In the genomic region with DNA sequence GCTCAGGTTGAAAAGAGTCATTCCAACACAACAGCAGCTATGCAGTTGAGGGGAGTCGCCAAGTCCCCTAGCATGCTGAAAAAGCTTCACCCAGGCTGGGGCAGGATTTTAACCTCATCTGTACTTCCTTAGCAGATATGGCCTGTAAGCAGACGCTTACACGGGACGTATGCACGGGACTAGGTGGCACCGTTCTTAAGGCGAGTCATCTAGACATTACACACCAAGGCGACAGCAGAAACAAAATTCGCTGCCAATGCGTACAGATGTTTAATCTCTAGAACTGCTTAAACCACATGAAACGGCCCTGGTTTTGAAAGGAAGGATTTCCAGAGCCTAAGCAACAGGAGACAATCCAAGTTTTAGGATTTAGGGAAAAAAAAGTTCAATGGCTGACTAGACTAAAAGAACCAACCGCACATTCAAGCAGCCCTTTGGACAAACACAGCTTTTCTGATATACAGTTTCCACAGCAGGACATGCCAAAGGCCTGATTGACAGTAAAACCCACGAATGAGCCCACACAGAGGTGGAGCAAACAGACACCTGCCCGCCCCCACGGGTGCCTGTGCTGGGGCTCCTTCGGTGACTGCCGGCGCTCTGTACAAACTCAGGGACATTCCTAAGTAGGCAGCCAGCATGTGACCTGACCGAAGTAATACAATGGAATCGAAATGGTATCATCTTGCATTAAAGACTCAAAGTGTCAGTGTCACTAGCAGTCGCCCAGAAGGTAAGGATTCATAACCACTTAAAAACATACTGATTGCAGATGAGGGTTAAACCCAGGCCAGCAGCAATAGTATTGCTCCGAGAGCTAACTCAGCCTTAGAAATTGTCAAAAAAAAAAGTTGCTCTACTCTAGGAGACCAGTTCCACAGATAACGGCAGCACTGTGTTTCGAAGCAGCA, we compare ENCODE assay signal across 8 mouse cellular contexts. TPM values are rescaled to one million over a fixed set of nuclear protein-coding genes. Genes with fewer than 3 reads are reported as not detected.
DNase-seq lines count a peak whose midpoint lies in the region; ATAC-seq and TF ChIP-seq lines count a peak whose summit lies in the region.

No protein-coding gene starts in this region.

- intact Hi-C loops in gastrocnemius, postnatal 36 days (cut with DNase I), result loop anchor here (5.0 to 10.0 kb wide), 3 partner anchors 278 to 570 kb away; partner anchors contain the start of gene Gpx8

- H3K9ac ChIP-seq in intestine, embryonic 15.5 days, result peak overlapping the region; percentile 92
- H3K9ac ChIP-seq in limb, embryonic 11.5 days (ENCODE audit: low read length), result no peak overlapping the region; the same call in 1 of the 2 replicates
- H3K9ac ChIP-seq in midbrain, embryonic 11.5 days (ENCODE audit: low read length), result peak overlapping the region; percentile 57

- H3K4me3 ChIP-seq in cortical plate, adult 2 months (ENCODE audit: insufficient read depth, low read length), result peak overlapping the region; percentile 59
- peak overlapping the region; percentile 85 for H3K4me3 ChIP-seq in intestine, embryonic 15.5 days (replicated peaks)
- peak overlapping the region; percentile 85 for H3K4me3 ChIP-seq in limb, embryonic 11.5 days (ENCODE audit: low read depth, low read length)
- H3K4me3 ChIP-seq in midbrain, embryonic 11.5 days (ENCODE audit: low read depth, low read length), result peak overlapping the region; percentile 80

- ATAC-seq in intestine, embryonic 15.5 days, result peak; percentile 52
- peak; percentile 36; the same call in 1 of the 2 replicates for ATAC-seq in limb, embryonic 11.5 days (ENCODE audit: insufficient number of reproducible peaks, low FRiP score, low TSS enrichment, low read depth)
- peak; percentile 31; the same call in 1 of the 2 replicates for ATAC-seq in midbrain, embryonic 11.5 days (ENCODE audit: low FRiP score)

- no peaks in the 10 kb centered on the region for H3K36me3 ChIP-seq in intestine, embryonic 15.5 days
- no peaks in the 10 kb centered on the region; the same call in 1 of the 2 replicates for H3K36me3 ChIP-seq in limb, embryonic 11.5 days (ENCODE audit: control insufficient read depth, insufficient read depth, low read length)
- H3K36me3 ChIP-seq in midbrain, embryonic 11.5 days (ENCODE audit: control insufficient read depth, insufficient read depth, low read length), result no peaks in the 10 kb centered on the region

- WGBS in intestine, embryonic 15.5 days, result 13% methylated on average over 24 of the region's 24 CpGs
- 23% methylated on average over 24 of the region's 24 CpGs for WGBS in limb, embryonic 11.5 days
- 18% methylated on average over 24 of the region's 24 CpGs for WGBS in midbrain, embryonic 11.5 days

- H3K9me3 ChIP-seq in intestine, embryonic 15.5 days, result no peaks in the 10 kb centered on the region
- H3K9me3 ChIP-seq in limb, embryonic 11.5 days (ENCODE audit: control insufficient read depth, low read length), result no peaks in the 10 kb centered on the region
- no peaks in the 10 kb centered on the region for H3K9me3 ChIP-seq in midbrain, embryonic 11.5 days (ENCODE audit: control insufficient read depth, low read length)

- TF ChIP-seq POLR2A in cortical plate, adult 2 months (IDR thresholded peaks at IDR 0.05; ENCODE audit: extremely low read depth, insufficient read depth, low read length), result no peak

- peak overlapping the region; percentile 52 for H3K27ac ChIP-seq in cortical plate, adult 2 months (ENCODE audit: insufficient read depth, low read length)
- peak overlapping the region; percentile 63; the same call in 1 of the 2 replicates for H3K27ac ChIP-seq in intestine, embryonic 15.5 days
- H3K27ac ChIP-seq in limb, embryonic 11.5 days (replicated peaks; ENCODE audit: low read depth, low read length), result no peak overlapping the region
- H3K27ac ChIP-seq in midbrain, embryonic 11.5 days (ENCODE audit: low read depth, low read length), result no peak overlapping the region

- H3K27me3 ChIP-seq in intestine, embryonic 15.5 days (replicated peaks), result no peaks in the 10 kb centered on the region
- H3K27me3 ChIP-seq in limb, embryonic 11.5 days (ENCODE audit: control insufficient read depth, insufficient read depth, low read length), result no peaks in the 10 kb centered on the region
- H3K27me3 ChIP-seq in midbrain, embryonic 11.5 days (ENCODE audit: control insufficient read depth, insufficient read depth, low read length), result no peaks in the 10 kb centered on the region

- TF ChIP-seq CTCF in cortical plate, adult 2 months (IDR thresholded peaks at IDR 0.05; ENCODE audit: extremely low read depth, insufficient read depth, low read length), result no peak

- peak overlapping the region; percentile 85 for H3K4me2 ChIP-seq in intestine, embryonic 15.5 days (replicated peaks)
- peak overlapping the region; percentile 93 for H3K4me2 ChIP-seq in limb, embryonic 11.5 days (ENCODE audit: low read depth, severe bottlenecking)
- H3K4me2 ChIP-seq in midbrain, embryonic 11.5 days, result peak overlapping the region; percentile 94

- H3K4me1 ChIP-seq in cortical plate, adult 2 months (ENCODE audit: control insufficient read depth, insufficient read depth, low read length), result peaks cover 4% of the 10 kb centered on the region; the same call in 1 of the 2 replicates
- H3K4me1 ChIP-seq in intestine, embryonic 15.5 days (replicated peaks), result peaks cover 63% of the 10 kb centered on the region
- peaks cover 46% of the 10 kb centered on the region for H3K4me1 ChIP-seq in limb, embryonic 11.5 days (ENCODE audit: control insufficient read depth, insufficient read depth, low read length)
- peaks cover 58% of the 10 kb centered on the region for H3K4me1 ChIP-seq in midbrain, embryonic 11.5 days (ENCODE audit: control insufficient read depth, insufficient read depth, low read length)

- DNase-seq in layer of hippocampus, adult 11-12 months (ENCODE audit: low spot score), result peak; percentile 73
- no peak for DNase-seq in layer of hippocampus, adult 9-10 months (ENCODE audit: low spot score)
- peak; percentile 69 to 77 for DNase-seq in gastrocnemius, postnatal 36 days
- DNase-seq in limb, embryonic 11.5 days (ENCODE audit: low spot score), result peak; percentile 81
- DNase-seq in midbrain, embryonic 11.5 days (ENCODE audit: low spot score, missing footprints), result peak; percentile 94
- peak; percentile 72 for DNase-seq in spleen, adult 12 weeks (ENCODE audit: low spot score)

RNA-seq across cellular contexts. Expression of gene Snx18, which starts 3.5 kb away (rescaled TPM):
- polyA plus RNA-seq in cortical plate, adult 2 months (2012; rRNA removed), result 12.8 and 13.8 TPM in 2 replicates
- 1 to 10 TPM; 9.3 TPM for total RNA-seq in gastrocnemius, postnatal 36 days (2021)
- polyA plus RNA-seq in intestine, embryonic 15.5 days (2015; fragmentation: Nextera tagmentation; extraction: Ambion mirVana), result 18.1 and 20.3 TPM in 2 replicates
- 32.8 and 39.2 TPM in 2 replicates for polyA plus RNA-seq in limb, embryonic 11.5 days (2014; fragmentation: Nextera tagmentation; extraction: Ambion mirVana)
- 18.1 and 20.1 TPM in 2 replicates for polyA plus RNA-seq in midbrain, embryonic 11.5 days (2014; fragmentation: Nextera tagmentation; extraction: Ambion mirVana)

RNA-seq across cellular contexts. Expression of gene Hspb3, which starts 48.6 kb away (rescaled TPM):
- polyA plus RNA-seq in cortical plate, adult 2 months (2012; rRNA removed), result 8.2 and 10.2 TPM in 2 replicates
- total RNA-seq in gastrocnemius, postnatal 36 days (2021), result 10 to 100 TPM; 40.3 to 40.8 TPM
- not detected in 2 replicates for polyA plus RNA-seq in intestine, embryonic 15.5 days (2015; fragmentation: Nextera tagmentation; extraction: Ambion mirVana)
- polyA plus RNA-seq in limb, embryonic 11.5 days (2014; fragmentation: Nextera tagmentation; extraction: Ambion mirVana), result 0.26 and 0.27 TPM in 2 replicates
- not detected in 2 replicates for polyA plus RNA-seq in midbrain, embryonic 11.5 days (2014; fragmentation: Nextera tagmentation; extraction: Ambion mirVana)

Comparison
In these comparisons a context has a peak if more than half of its experiments do, and no peak if none do; other contexts are left out.
1. H3K27ac ChIP-seq: peak in cortical plate, adult 2 months (single experiment) and intestine, embryonic 15.5 days (single experiment); none in limb, embryonic 11.5 days (single experiment) and midbrain, embryonic 11.5 days (single experiment).
2. Peak in every context shown above with its lines, with median percentiles within 50 percentile points of each other: H3K4me3 ChIP-seq, ATAC-seq and H3K4me2 ChIP-seq.